Mouse (Mus musculus) ovary, postnatal 10 days (tissue): ENCODE measurements around the gene Hoxd9.

Experiments used
- DNase-seq: peaks from one replicate; pipeline ENCODE4 v3.0.0; 2022; ENCODE audit warnings: low spot score

Hoxd9 gene

DNA sequence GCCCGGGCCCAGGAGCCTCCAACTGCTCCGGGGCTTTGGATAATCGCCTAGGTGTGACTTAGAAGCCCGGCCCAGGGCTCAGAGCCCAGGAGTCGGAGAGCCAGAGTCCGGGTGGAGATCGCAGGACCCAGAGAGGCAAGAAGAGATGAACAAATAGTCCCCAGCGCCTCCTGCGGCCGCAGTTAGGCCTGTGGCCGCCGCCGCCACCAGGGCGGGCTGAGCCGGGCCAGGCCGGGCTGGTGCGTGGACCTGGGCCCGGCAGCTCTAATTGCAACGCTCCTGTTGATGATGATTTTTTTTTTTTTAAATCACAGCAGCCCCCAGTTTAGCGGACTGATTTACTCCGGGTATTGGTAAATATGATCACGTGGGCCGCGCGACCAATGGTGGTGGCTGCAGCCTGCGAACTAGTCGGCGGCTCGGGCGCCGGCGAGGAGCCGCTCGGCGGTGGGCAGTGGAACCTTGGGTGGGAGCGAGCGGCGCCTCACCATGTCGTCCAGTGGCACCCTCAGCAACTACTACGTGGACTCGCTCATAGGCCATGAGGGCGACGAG is at the start of gene Hoxd9:
TSS of gene Hoxd9 (plus strand) at position 161 of the 555 bp plus-strand sequence.
- no peak for DNase-seq

DNA sequence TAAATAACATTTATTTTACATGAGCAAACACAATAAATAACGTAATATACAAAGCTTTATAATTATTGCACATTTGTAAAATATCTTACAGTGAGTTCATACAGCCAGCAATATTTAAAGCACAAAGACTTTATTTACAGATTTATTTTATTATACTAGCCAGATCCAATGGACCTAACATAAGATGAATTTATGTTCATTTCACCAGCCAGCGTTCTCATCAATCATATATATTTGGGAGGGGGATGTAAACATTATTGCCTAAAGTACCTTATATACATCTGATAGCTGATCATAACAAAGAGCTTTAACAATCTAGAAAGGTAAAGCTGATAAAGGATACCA is 44.6 kb upstream of the Hoxd9 start:
- DNase-seq = no peak

DNA sequence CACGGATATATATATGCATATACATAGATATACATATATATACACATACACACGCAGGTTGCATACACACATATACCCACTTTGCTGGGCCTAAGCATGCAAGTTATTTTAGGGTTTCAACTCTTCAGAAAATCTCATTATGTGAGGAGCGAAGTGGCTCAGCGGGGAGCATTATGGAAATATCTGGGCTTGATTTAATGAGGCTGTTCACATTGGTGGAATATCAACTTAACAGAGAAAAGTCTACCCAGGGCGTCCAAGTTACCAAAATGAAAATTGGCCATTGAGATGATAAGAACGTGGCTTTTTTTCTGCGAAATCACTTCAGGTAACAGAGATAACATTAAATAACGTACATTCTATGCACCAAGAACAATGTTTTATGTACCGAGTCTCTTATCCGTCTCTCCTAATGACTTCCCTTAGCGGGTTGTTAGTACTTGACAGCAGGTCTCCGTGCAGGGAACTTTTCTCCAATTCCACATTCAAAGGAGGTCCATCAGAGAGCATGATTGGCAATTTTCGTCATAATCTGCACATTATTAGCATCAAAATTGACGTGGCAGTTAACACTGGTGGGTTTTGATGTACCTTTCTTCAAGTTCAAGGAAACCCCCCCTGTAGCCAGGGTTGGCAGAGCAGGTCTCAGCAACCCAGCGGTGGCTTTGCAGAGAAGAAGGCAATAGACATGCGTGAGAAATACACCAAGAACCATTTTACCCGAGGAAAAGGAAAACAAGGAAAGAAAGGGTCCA is 43.6 kb upstream of the Hoxd9 start:
- DNase-seq = no peak

DNA sequence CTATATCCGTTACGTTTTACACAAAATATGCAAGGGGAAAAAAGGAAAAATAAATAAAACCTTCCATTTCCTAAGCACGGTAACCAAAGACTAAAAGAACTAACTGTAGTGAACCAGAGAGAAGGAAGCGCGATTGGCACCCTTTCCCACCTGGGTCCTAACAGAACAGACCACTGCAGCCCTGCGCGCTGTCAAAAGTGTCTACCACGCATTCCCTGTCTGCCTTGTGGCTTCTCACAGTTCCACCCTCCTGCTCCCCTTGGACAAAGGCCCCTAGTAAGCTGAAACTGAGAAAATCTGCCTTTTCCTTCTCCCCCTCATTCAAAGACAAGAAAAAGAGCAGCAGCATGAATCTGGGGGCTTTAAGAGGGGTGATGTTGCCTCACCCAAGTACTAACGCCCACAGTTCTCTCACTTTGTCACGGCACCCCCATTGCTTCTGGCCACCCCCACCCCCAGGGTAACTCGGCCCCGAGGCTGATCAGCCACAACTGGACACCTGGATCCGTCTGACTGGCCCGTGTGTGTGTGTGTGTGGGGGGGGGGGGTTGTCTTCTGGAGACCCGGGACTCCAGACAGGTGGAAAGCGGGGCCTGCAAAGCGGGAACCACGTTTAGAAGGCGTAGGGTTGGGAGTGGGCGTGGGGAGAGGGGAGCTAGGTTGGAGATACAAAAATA is 42.6 kb upstream of the Hoxd9 start:
- DNase-seq = no peak

DNA sequence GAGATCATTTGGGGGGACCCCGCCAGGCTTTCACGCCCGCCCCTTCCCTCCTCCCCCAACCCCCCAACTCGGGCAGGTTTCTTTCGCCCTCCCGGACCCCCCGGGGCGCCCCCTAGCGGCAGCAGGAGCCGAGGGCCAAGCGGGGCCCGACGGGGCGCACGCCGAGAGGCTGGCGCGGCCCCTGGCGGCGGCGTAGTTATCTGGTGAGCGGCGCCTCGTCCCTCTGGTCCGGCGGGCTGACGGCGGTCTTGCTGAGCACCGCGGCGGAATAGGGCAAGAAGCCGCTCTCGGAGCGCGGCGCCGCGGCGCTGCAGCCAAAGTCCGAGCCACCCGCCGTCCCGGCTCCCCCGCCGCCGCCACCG is 42.1 kb upstream of the Hoxd9 start:
- no peak for DNase-seq

DNA sequence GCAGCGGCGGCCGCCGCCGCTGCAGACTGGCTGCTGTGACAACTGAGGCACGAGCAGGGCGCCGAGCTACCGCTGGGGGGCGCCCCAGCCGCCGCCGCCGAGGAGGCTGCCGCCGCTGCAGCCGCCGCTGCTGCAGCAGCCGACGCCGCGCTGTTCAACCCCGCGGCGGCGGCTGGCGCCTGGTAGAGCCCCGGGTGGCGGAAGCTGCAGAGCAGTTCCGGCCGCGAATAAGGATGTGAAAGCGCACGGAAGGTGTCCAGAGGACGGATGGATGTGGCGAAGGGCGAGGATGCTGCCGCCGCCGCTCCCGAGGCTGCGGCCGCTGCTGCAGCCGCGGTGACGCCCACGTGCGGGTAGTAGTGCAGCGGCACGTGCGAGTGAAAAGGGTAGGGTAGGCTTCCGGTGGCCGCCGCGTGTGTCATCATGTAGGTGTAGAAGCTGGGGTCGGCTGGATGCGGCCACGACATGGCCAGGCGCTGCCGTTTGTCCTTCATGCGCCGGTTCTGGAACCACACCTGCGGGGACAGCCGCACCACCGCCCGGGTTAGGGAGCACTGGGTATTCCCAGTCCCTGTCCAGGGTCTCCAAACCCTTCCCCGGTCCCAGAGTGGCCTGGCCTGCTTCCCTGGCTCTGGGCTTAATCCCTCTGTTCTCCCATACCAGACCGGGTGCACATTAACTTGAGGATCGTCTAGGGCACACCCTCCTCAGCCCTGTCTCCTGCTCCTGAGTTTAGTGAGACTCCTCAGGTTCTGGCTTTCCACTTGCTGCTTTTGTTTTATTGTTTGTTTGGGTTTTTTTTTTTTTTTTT is 41.5 kb upstream of the Hoxd9 start:
- no peak for DNase-seq

DNA sequence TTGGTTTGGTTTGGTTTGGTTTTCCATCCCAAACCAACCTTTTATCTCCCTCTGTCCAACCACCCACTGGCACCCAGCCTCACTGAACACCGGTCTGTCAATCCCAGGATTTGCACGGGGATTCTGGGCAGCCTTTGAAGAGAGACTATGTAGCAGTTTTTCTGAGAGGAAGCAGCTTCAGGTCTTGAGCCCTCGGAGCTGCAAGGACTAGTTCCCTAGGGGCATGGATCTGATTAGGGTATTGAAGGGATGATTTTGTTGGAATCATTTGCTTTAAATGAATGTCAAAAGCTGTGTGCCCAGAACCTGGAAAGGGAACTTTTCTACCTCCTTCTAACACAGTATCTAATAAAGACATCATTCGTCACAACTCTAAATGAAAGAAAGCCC is 40.9 kb upstream of the Hoxd9 start:
- DNase-seq = no peak

DNA sequence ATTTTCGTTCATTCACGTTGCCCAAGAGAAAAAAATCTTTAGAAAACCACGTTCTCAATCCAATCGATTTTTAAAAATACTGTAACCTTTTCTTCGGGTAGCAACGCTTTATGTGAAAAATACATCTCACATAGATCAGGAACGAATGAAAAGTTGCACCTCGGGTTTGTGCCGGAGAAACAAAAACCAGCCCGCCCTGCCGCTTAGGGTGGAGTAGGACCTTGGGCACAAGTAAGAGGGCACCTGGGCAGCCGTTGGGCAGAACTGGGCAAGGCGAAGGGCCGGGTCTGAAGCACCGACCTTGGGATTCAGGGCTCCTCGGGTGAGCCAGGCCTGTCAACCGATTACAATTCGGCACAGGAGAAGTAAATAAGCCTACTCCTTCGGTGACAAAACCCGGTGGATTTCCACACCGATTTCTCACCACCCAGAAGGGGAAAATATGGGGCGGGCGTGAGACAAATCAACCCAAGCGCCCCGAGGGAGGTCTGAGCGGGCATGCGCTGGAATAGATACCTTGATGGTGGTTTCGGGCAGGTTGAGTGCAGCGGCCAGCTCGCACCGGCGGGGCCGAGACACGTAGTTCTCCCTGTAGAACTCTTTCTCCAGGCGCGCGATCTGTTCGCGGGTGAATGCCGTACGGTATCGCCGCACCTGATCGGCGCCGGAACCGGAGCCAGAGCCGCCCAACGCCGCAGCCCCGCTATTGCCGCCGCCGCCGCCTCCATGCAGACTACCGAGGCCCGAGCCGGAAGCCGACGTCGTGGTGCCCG is 40.1 kb upstream of the Hoxd9 start:
- no peak for DNase-seq

DNA sequence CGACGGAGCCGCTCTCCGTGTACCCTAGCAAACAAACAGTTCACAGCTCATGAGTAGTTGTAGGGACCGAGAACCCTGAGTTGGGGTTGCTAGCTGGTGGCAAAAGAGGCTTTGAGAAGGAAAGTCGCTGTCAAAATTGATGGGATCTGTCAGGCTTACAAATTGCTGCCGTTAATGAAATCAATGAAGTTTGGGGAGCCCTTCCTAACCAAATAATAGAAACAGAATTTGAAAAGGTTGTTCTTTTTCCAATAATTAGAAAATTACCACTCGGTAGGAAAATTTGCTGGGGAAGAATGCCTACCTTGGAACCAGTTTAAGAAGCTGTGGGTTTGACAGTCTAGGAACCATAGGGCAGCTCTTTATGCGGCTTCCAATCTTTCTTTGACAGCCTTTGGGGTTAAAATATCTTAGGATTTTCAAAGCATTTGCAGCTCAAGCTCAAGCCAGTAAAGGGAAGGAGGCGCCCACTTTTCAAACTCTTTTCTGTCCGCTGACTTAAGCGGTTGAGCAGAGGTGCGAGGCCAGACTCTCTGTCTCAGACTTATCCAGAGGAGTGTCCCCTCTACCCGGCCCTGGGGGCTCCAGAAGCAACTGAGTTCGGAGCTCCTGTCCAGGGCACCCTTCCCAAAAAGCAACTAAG is 39.4 kb upstream of the Hoxd9 start:
- no peak for DNase-seq

DNA sequence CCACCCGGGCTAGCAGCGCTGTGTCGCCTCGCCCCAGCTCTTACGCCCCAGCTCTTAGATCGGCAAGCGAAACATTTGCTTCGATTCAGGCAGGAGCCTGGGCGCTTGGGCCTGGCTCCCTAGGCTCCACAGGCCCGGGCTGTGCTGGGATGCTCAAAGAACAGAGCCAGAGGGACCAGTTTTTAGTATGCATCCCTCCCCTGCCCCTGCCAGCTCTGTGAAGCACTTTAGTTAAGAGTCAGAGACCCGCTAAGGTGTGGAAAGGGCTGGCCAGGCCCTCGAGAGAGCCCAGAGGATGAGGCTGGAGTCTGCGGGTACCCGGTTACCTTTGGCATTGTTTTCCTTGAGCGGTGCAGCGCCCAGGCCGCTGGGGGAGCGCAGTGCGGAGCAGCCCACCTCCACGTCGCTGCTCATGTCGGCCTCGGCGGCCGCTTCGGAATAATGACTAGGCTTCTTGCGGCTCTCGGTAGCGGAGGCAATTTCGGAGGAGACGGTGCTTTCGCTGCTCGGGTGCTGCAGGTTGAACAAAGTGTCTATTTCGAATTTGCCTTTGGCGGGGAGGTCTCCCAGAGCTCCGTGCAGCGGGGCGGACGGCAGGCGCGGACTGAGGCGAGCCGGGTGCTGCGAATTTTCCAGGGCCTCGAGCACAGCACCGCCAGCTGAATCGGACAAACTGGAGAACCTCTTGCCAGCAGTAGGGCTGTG is 38.7 kb upstream of the Hoxd9 start:
- no peak for DNase-seq

DNA sequence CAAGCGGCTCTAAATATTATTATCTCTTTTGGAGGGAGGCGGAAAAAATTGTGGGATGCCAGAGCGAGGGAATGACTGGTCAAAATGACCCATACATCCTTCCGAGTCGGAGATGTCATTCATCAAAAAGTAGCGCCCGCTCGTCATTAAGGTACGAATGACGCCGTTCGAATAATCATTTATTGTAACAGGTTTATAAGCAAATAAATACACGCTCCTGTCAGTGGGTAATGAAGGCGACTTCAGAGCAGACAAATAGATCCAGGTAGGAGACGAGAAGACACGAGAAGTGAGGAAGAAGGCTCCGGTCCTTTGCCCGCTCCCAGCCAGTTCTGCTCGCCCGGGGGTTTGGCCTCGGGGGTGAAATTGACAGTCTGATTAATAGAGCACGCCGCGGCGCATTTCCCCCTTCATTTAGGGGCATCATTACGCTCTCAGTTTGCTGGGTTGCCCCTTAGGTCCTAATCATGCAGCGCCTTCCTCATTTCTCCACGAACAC is 38.0 kb upstream of the Hoxd9 start, which contains the start of gene Evx2:
TSS of gene Evx2 (minus strand) at position 51 of the 499 bp plus-strand sequence.
- no peak for DNase-seq

DNA sequence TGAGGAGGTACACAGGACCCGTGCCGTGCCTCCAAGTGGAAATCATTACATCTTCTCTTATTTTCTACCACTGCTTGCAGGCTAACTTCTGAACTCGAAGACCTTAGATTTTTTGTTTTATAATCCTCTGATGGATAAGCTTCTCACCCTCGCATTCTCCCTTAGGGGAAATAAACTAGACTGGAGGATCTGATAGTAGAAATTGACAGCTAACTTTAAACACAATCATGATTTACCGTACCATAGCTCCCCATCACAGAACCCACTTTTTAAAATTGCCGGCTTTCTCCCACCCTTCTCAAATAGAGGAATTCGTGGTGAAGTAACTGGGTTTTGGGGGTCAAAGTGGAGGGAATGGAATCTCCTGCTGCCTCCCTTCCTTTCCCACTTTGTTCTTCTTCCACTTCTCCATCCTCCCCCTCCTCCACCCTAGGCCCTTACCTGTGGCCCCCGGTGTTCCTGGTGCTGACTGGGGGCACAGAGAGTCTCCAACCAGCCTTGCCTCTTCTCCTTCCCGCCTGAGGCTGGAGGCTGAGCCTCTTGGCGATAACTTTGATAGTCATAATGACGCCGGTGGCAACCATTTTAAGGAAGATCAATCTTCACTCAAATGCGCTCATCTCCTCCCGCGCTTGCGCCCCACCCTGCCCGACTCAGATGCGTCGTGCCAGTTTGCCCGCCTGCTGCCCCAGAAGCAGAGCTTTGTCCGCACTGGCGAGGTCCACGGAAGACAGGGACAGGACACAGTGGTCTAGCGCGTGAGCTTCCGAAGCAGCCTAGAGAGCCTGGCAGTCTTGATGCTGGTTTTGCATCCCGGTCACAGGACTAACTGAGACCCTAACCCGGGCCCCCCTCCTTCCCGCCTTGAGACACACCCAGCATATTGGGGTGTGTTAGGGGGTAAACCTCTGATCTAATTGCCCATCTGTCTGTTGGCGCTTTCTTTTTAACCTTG is 36.8 kb upstream of the Hoxd9 start:
- no peak for DNase-seq

DNA sequence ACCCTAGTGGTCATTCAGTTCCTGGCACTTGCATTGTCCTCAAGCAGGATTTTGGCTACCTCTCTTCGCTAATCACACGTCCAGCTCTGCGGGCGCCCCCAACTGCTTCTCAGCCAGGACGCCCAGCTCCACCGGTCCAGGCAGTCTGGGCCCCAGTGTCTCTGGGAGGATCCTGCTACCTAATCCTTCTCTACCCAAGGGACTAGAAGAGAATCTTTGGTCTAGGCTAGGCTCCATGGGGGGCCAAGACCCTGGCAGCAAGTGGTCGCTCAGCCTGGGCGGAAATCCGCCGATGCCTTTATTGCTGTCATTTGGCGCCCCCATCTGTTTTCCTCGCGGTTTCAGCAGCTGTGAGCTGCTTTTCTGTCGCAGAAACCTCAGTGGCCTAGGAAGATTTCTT is 35.8 kb upstream of the Hoxd9 start:
- no peak for DNase-seq

DNA sequence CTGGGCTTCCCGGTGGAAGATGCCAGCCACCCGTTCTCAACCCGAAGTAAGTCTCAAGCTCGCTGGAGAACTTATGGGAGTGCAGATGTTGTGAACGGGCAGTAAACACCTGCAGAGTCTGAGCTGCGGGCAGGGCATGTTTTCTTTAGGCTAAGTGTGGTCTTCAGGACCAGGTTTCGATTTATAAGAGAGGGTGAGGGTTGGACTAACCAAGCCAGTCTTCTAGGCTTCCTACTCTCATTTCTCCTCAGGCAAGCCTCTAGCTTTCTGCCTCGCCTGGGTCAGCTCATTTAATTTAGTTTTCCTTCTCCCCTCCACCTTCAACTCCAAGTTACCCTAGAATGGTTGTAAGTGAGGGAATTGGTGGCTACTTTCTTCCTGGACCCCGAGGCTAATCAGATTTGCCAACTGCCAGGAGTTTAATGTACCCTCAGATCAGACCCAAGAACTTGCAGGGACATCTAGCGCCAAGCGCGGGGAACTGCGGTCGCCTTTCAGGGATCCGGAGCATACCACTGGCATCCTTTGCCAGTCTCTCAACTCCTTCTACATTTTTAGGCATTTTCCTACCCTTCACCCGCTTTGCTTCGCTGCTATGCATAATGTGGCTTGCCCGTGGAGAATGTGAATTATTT is 34.1 kb upstream of the Hoxd9 start:
- DNase-seq = no peak

DNA sequence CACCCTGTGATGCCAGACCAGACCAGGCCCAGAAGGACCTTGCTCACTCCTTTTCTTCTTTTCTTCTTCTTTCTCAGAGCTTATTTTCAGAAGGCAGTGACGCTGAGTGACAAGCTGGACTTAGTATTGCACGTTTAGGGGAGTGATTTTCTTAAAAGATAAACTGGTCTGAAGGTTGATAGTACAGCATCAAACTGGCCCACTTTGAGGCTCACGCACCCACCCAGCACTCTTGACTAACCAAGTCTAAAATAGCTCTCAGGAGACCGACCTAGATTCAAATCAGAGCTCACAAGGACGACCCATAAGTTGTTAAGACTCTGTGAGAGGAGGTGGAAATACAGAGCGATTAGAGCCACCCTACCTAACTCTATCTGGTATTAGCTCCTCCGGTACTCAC is 31.1 kb upstream of the Hoxd9 start:
- no peak for DNase-seq

DNA sequence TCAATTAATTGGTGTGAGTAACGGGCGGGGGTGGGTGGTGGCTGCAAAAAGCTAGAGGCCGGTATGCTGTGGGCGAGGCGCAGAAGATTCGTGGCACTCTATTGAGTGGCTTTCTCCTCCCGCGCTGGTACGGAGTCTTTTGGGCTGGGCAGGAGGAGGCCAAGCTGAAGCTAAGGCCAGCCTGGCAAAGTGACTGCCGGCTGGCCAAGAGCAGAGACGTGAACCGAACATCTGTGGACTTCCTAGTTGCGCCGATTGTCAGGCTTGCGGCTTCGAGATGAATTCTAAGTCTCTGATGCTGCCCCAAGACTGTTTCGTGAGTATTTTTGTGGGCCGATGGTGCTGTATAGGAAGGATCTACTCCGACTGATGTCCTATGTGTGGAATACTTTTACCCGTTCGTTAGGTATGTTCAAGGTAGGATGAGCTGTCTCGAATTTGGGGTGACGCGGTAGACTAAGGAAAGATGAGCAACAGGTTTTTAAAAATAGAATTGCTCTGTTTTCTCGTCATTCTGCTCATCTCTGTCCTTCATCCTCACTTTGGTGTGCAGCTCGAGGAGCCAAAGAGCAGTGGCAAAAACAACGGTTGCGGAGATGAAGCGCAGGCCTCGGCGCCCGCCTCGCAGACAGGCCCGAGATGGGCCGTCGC is 30.2 kb upstream of the Hoxd9 start:
- no peak for DNase-seq

DNA sequence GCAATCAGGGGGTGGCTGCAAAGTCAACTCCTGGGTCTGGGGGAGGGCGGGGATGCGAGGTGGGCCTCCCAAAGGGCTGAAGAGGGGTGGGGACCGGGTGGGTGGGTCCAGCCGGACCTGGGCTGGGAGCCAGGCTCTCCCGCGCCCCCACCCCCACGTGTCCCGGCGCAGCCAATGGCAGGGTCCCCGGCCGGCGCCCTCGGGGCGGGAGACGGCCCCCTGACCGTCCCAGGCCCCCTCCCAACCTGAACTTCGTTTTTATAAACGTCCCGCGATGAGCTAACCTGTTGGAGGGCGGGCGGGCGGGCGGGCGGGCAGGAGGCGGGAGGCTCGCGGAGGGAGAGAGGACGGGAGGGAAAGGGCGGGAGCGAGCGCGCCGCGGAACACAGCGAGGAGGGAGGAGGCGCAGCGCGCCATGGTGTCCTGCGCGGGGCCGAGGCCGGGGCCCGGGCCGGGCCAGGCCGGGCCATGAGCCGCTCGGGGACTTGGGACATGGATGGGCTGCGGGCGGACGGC is 29.6 kb upstream of the Hoxd9 start, which contains the start of gene Hoxd13:
TSS of gene Hoxd13 (plus strand) at position 469 of the 516 bp plus-strand sequence.
- DNase-seq = no peak
